Mouse (Mus musculus) G1E (cell line): Measurements from ENCODE around the gene Ankrd49.

Source experiments
- CTCF ChIP-seq: IDR thresholded peaks from 2 replicates; pipeline ENCODE4 v1.5.1; 2012; ENCODE audit warnings: low read depth, low read length, inconsistent platforms, mixed read lengths
- TAL1 ChIP-seq: conservative IDR thresholded peaks from 2 replicates; pipeline ENCODE4 v1.6.1; 2012; ENCODE audit warnings: low read depth, low read length, inconsistent platforms, mixed read lengths

GRCm38 (mm10) chr9:14772074-14772473, 12.6 kb downstream of the Ankrd49 start:
- TF ChIP-seq CTCF, result no peak
- TF ChIP-seq TAL1, result no peak
